Mouse (Mus musculus): Measurements from ENCODE around the gene Nfxl1. TPM values are rescaled to one million over a fixed set of nuclear protein-coding genes. Genes with fewer than 3 reads are reported as not detected.

Nfxl1 gene
- total RNA-seq, 2 experiments from 2014 or later = 5.6 to 9.6 TPM

GRCm38 (mm10) chr5:72501763-72502162, 57.7 kb downstream of the Nfxl1 start:
- DNase-seq = no peak

DNA sequence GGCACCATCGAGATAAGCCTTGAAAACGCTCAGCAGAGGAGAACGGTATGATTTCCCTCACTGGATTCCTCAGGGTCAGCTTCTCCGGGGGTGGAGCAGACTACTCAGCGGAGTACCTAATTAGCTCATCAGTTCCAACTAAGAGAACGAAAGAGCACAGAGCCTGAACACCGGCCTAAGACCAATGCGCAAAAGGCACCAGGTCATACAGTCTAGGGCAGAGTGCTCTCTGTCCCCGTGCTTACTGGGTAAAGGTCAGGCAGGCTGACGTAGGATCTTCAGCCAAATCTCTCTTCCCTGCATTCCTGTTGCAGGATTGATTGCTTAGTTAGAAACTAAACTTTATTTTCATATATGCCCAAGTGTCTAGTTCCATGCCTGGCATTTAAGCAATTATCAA, 61.2 kb downstream of the Nfxl1 start:
- DNase-seq = no peak

DNA sequence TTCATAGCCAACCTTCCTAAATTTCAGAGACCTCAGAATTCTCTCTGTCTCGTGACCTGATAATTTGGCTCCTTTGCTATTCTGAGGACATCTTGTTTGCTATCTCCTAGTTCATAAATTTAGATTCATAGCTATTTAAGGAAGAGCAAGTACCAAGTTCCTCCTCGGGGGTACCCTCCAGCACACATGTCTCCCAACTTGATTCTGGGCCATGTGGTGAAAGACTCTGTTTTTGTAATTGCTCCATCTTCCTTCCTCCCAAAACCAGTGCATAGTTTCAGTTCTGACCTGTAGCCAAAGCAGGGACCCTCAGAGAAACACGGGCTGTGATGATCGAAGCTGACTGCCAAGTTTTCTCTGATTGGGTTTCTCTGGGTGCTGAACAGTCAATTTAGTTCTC, 62.7 kb downstream of the Nfxl1 start:
- no peak for DNase-seq

DNA sequence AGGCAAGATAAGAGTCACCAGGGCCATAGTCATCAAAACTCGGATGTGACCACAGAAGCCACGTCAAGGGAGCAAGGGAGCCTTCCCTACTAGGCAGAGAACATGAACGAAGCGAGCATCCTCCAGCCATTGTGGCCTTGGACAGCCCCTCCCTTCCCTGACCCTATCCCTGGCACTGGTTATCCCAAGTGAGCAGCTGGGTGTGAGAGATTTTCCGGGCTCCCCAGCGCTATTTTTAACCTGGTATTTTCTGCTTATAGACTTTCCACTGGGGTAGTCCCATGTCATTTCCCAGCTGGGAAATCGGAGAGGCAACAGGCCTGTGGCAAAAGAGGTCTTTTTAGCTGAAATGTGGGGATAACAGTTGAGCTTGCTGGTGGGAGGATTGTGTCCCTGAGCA, 65.6 kb downstream of the Nfxl1 start:
- DNase-seq = no peak

DNA sequence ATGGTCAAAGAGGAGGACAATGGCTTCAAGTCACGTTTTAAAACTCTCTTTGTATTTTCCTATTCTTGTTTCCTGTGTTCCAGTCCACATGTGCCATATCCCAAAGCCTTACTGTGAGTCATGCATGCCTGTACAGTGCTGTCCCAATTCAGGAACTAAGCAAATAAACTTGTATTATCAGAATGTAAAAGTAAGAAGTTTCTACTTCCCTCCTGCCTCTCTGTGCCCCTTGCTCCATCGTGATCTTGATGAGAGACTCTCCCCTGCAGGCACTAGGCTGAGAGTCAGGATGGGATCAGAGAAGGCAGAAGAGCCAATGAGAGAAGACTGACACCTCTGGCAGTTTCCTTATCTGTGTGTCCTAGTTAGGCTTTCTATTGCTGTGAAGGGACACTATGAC, 68.3 kb downstream of the Nfxl1 start:
- no peak for DNase-seq

GRCm38 (mm10) chr5:72480456-72480855, 79.0 kb downstream of the Nfxl1 start:
- DNase-seq = no peak

GRCm38 (mm10) chr5:72472317-72473009, 87.0 kb downstream of the Nfxl1 start:
- DNase-seq = no peak

DNA sequence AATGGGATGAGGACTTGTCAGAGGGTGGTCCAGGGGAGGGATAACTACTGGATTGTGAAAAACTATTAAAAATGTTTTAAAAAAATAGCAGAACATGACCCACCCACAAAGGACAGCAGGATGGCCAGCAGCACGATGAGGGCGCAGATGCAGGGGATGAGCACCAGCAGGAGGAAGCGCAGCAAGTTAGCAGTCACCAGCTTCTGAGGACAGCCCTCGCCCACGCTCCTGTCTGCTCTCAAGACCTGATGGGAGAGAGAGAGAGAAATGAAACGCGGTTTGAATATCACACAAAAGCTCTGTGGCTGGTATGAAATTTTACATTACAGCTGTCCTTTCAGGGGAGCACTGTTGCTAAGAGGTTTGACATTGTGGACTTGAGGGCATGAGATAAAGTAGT, 87.7 kb downstream of the Nfxl1 start:
- DNase-seq = no peak

- DNase-seq = no peak
These were observed 94.6 kb downstream of the Nfxl1 start for GRCm38 (mm10) chr5:72464932-72465331.

Other genes starting within 250 kb of the Nfxl1 start
- under 1 TPM; 0.66 to 0.84 TPM for gene Corin, start 55.2 kb downstream of the Nfxl1 start, total RNA-seq (2021)
- not detected for gene Zar1, start 21.6 kb upstream of the Nfxl1 start, total RNA-seq (2021)
- gene Gm5868, start 27.9 kb upstream of the Nfxl1 start, total RNA-seq (2021) = not detected
- not detected for gene Cnga1, start 84.6 kb upstream of the Nfxl1 start, total RNA-seq (2021)
- gene Nipal1, start 88.1 kb upstream of the Nfxl1 start, total RNA-seq (2021) = under 1 TPM; 0.26 to 0.41 TPM
- gene Txk, start 193.1 kb upstream of the Nfxl1 start, total RNA-seq (2021) = not detected